Mouse (Mus musculus): Measurements from ENCODE around the gene Il17d. TPM values are rescaled to one million over a fixed set of nuclear protein-coding genes. Genes with fewer than 3 reads are reported as not detected.
A peak's percentile ranks its signal among the peaks of the same experiment; 100 is the strongest.

Gene Il17d
- total RNA-seq, 2 experiments from 2014 or later, result 13.4 to 13.6 TPM

- DNase-seq, result no peak
Observed at GRCm38 (mm10) chr14:57535646-57536045, 11.1 kb downstream of the Il17d start.

DNA sequence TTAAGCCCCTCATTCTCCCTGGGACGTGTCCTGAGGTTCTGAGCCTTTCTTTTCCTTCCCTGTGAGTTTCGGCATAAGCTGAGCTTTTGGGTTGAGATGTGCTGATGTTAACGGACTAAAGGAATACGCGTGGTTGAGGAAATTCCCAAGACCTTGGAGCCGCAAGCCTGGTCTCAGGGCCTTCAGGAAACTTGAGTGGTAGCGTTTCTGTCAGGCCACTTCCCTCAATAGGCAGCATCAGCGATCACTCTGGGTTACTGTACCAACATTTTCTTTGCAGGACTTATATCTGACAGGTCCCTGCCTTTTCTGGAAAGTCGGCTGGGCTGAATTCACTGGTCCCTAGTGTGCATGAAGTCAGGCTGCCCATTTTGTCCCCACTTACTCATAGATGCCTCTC, 12.2 kb downstream of the Il17d start:
- no peak for DNase-seq

DNA sequence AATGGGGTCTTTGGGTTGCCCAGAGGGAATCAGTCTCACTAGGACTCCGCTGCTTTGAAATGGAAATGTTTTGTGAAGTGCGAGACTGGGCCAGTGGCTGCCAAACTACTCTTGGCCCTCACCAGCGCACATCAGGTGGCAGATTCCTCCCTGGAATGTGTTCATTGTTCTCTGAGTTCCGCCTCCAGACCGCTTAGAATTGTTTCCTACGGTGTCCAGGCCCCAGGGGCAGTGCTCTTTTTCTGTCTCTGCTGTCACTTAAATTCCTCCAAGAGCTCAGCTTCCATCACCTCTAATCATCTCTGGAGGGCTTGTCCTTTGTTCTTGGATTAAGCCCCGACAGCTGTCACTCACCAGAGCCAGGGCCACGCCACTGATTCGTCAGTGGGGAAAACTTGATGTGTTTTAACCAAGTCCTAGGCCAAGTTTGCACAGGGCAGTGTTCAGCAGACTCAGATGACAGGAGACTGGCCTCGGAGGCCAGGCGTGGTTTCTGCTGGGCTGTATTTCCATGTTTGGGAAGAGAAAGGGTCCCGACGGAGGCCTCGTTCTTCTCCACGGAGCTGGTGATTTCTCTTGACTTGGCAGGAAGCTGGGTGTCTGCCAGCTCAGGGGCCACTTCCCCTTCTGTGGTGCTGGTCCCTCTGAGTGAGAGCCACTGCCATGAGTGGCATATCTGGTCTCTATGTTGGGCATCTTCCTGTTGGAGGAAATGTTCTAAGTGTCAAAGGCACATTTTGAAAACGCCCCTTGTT, 12.9 kb downstream of the Il17d start:
- no peak for DNase-seq

GRCm38 (mm10) chr14:57540683-57541082, 16.1 kb downstream of the Il17d start:
- peak in 1 of 2 experiments; percentile 63 for DNase-seq

DNA sequence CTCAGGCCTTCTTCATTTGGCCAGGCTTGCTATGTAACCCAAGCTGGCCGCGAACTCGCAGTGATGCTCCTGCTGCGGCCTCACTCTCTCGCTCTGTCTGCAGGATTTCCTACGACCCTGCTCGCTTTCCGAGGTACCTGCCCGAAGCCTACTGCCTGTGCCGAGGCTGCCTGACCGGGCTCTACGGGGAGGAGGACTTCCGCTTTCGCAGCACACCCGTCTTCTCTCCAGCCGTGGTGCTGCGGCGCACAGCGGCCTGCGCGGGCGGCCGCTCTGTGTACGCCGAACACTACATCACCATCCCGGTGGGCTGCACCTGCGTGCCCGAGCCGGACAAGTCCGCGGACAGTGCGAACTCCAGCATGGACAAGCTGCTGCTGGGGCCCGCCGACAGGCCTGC, 17.7 kb downstream of the Il17d start:
- no peak for DNase-seq

- DNase-seq, result no peak
Observed at GRCm38 (mm10) chr14:57543420-57544039, 19.0 kb downstream of the Il17d start.

DNA sequence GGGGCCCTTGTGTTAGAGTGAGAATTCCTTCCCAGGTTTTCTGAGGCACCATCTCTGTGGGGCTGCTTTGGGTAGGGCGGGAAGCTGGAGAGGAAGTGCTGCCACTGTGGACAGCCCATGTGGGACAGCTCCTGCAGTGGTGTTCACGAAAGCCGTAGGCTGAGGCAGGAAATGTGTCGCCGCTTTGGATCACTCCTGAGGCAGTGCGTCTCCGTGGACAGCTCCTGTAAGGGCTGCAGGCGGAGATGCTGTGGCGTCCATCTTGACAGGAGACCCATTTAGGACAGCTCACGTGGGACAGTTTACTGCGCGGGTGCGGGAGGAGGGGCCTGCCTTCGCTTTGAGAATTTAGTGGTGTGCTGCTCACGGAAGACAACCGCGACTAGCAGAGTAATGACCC, 20.9 kb downstream of the Il17d start:
- no peak for DNase-seq

GRCm38 (mm10) chr14:57546131-57546530, 21.6 kb downstream of the Il17d start:
- no peak for DNase-seq

GRCm38 (mm10) chr14:57546557-57547021, 22.0 kb downstream of the Il17d start:
- DNase-seq, result no peak

- DNase-seq, result no peak
Observed at GRCm38 (mm10) chr14:57547062-57547461, 22.5 kb downstream of the Il17d start.

- no peak for DNase-seq
Observed at GRCm38 (mm10) chr14:57552945-57553344, 28.4 kb downstream of the Il17d start.

DNA sequence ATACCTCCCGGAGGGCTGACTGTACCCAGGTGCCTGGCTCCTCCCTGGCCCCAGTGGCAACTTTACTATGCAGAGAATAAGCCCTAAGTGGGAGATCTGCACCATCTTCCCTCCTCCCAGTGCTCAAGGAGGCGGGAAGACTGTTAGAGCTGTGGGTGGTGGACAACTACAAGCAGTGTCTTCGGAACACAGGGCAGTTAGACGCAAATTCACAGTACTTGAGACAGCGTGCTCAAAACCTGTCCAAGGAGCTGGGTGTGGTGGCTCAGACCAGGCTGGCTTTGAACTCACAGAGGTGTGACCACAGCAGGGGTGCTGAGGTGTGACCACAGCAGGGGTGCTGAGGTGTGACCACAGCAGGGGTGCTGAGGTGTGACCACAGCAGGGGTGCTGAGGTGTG, 29.9 kb downstream of the Il17d start:
- DNase-seq, result no peak

DNA sequence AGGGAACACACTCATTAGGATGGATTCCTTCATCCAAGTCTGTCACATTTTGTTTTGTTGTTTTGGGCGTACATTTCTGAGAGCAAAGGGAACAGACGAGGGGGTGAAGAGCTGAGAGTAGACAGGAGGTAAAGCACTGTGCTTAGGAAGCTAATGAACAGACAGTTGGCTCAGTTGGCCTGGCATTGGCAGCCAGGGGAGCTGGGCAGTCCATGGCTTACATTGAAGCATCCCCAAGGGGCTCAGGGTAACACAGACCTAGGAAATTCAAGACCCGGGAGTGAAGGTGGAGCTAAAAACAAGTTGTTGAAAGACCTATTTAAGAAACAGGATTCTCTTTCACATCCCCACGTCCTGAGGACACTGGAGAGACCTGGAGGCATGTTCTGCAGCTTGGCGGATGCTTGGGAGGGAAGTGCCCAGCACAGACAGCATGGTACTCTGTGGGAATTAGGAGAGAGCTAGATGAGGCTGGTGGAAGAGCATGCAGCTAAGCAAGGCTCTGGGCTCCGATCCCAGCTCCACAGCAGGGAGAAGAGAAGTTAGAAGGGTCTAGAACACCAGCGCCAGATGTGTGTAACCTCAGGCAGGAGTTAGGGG, 31.0 kb downstream of the Il17d start:
- no peak for DNase-seq

- no peak for DNase-seq
Observed at GRCm38 (mm10) chr14:57556922-57557321, 32.3 kb downstream of the Il17d start.

- DNase-seq, result no peak
Observed at GRCm38 (mm10) chr14:57565626-57566025, 41.0 kb downstream of the Il17d start.

GRCm38 (mm10) chr14:57571155-57572133, 46.9 kb downstream of the Il17d start, which contains the start of gene Eef1akmt1:
Gene Eef1akmt1 (minus strand): TSS chr14:57571612.
- DNase-seq, result peak; percentile 96

DNA sequence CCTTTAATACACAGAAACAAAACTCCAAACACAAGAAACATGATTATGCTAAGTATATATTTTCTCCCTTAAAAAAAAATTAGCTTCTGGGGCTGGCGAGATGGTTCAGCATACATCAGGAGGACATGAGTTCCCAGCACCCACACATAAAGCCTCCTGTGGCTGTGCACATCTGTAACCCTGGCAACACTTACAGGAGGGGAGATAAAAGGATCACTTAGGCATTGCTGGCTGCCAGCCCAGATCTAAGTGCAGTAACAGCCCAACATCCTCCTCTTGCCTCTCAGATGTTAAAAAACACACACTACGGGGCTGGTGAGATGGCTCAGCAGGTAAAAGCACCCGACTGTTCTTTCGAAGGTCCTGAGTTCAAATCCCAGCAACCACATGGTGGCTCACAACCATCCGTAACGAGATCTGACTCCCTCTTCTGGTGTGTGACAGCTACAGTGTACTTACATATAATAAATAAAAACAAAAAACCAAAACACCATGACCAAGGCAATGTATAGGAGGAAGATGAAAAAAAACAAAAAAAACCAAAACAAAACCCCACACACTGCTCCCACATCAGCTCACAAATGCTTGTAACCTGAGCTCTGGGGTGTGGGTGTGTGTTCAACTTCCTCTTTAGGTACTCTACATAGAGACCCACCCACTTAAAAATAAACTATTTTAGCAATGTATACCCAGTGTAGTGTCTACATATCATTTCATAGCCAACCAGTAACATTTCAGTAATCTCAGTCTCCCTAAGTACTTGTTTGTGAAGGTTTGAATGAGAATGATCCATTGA, 50.4 kb downstream of the Il17d start:
- no peak for DNase-seq

DNA sequence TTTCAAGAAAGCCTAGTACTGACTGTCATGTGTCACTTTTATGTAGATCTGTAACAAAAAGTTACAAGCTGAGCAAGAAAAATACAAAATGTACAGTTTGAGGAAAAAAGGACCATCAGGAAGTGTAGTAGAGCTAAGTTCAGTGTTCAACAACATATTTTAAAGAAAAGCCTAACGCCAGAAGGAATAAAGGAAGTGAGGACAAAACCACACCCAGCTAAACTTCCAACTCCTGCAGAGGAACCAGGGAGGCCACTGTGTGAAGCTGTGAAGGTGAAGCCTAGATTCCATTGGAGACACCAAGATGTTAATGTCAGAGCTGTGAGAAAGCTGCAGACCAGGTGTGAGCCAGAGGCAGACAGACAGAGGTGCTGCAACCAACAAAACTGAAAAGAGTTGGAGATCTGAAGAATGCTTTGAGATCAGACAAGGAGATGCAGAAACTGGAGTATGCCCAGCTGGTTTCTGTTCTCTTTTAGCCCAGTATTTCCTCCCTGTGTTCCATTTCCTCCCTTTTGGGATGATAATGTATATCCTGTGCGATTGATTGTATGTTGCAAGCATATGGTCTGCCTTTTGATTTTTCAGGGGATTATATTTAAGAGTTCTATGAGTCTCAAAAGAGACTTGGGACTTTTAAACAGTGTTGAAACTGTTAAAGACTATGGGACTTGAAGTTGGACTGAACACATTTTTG, 51.9 kb downstream of the Il17d start:
- DNase-seq, result no peak

DNA sequence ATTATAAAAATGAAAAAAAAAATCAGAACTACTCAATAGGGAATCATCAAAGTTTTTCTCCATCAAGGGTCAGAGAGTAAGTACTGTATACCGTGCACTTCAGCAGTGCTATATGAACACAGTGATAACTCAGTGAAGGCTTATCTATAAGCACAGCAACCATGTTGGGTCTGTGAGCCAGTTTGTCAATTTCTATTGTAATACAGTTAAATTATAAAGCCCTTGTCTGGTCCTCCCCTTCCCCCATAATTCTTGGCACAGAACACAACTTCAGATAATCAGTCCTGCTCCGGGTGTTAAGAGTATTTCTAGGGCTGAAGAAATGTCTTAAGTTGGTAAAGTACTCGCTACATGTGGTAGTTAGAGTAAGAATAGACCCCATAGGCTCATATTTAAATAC, 67.3 kb downstream of the Il17d start:
- DNase-seq, result no peak

Data from layer of hippocampus, postnatal 36 days (tissue).